Mouse (Mus musculus): ENCODE data around the gene Cdk14. TPM values are rescaled to one million over a fixed set of nuclear protein-coding genes. Genes with fewer than 3 reads are reported as not detected.

Gene Cdk14
- polyA plus RNA-seq, 1 experiment from 2014 or later, result 22.7 TPM

- DNase-seq (ENCODE audit: low spot score), result no peak
- H3K27me3 ChIP-seq (ENCODE audit: control insufficient read depth, insufficient read depth, low read length), result no peaks in the 10 kb centered on the region
- H3K9ac ChIP-seq (ENCODE audit: low read length), result no peak overlapping the region
- 0 out of 2 replicates have a peak, but pooled peaks cover 5% of the 10 kb centered on the region for H3K4me1 ChIP-seq (ENCODE audit: control insufficient read depth, insufficient read depth, low read length)
- H3K4me3 ChIP-seq (ENCODE audit: low read depth, low read length), result no peak overlapping the region
- H3K4me2 ChIP-seq (ENCODE audit: low read depth, severe bottlenecking), result no peak overlapping the region
- H3K9me3 ChIP-seq (ENCODE audit: control insufficient read depth, low read length), result no peaks in the 10 kb centered on the region
- H3K36me3 ChIP-seq (ENCODE audit: control insufficient read depth, insufficient read depth, low read length), result no peaks in the 10 kb centered on the region
- ATAC-seq (ENCODE audit: insufficient number of reproducible peaks, low FRiP score, low TSS enrichment, low read depth), result no peak
- 79% methylated on average over 8 of the region's 8 CpGs for WGBS
- no peak overlapping the region for H3K27ac ChIP-seq (replicated peaks; ENCODE audit: low read depth, low read length)
Measured at GRCm38 (mm10) chr5:5319824-5320505, 100.1 kb downstream of the Cdk14 start.

- Histone ChIP-seq H3K4me2 (ENCODE audit: low read depth, severe bottlenecking) (no peak overlapping the region), H3K4me1 (ENCODE audit: control insufficient read depth, insufficient read depth, low read length) (peaks cover 2% of the 10 kb centered on the region; the same call in 1 of the 2 replicates), H3K9ac (ENCODE audit: low read length) (no peak overlapping the region), H3K27me3 (ENCODE audit: control insufficient read depth, insufficient read depth, low read length) (no peaks in the 10 kb centered on the region), H3K36me3 (ENCODE audit: control insufficient read depth, insufficient read depth, low read length) (no peaks in the 10 kb centered on the region), H3K9me3 (ENCODE audit: control insufficient read depth, low read length) (no peaks in the 10 kb centered on the region), H3K27ac (replicated peaks; ENCODE audit: low read depth, low read length) (no peak overlapping the region), H3K4me3 (ENCODE audit: low read depth, low read length) (no peak overlapping the region)
- no peak for ATAC-seq (ENCODE audit: insufficient number of reproducible peaks, low FRiP score, low TSS enrichment, low read depth)
- no peak for DNase-seq (ENCODE audit: low spot score)
- 70% methylated on average over 6 of the region's 6 CpGs for WGBS
Measured at GRCm38 (mm10) chr5:5314270-5314669, 105.8 kb downstream of the Cdk14 start.

GRCm38 (mm10) chr5:5313195-5313760, 106.8 kb downstream of the Cdk14 start:
- Histone ChIP-seq H3K27ac (replicated peaks; ENCODE audit: low read depth, low read length) (no peak overlapping the region), H3K9ac (ENCODE audit: low read length) (no peak overlapping the region), H3K4me1 (ENCODE audit: control insufficient read depth, insufficient read depth, low read length) (peaks cover 2% of the 10 kb centered on the region; the same call in 1 of the 2 replicates), H3K4me3 (ENCODE audit: low read depth, low read length) (no peak overlapping the region), H3K9me3 (ENCODE audit: control insufficient read depth, low read length) (no peaks in the 10 kb centered on the region), H3K36me3 (ENCODE audit: control insufficient read depth, insufficient read depth, low read length) (no peaks in the 10 kb centered on the region), H3K27me3 (ENCODE audit: control insufficient read depth, insufficient read depth, low read length) (no peaks in the 10 kb centered on the region), H3K4me2 (ENCODE audit: low read depth, severe bottlenecking) (no peak overlapping the region)
- 64% methylated on average over 9 of the region's 9 CpGs for WGBS
- ATAC-seq (ENCODE audit: insufficient number of reproducible peaks, low FRiP score, low TSS enrichment, low read depth) (no peak), DNase-seq (ENCODE audit: low spot score) (no peak)

- Histone ChIP-seq H3K36me3 (ENCODE audit: control insufficient read depth, insufficient read depth, low read length) (no peaks in the 10 kb centered on the region), H3K9ac (ENCODE audit: low read length) (no peak overlapping the region), H3K9me3 (ENCODE audit: control insufficient read depth, low read length) (no peaks in the 10 kb centered on the region), H3K27me3 (ENCODE audit: control insufficient read depth, insufficient read depth, low read length) (no peaks in the 10 kb centered on the region), H3K4me1 (ENCODE audit: control insufficient read depth, insufficient read depth, low read length) (no peaks in the 10 kb centered on the region), H3K4me2 (ENCODE audit: low read depth, severe bottlenecking) (no peak overlapping the region), H3K27ac (replicated peaks; ENCODE audit: low read depth, low read length) (no peak overlapping the region), H3K4me3 (ENCODE audit: low read depth, low read length) (no peak overlapping the region)
- DNase-seq (ENCODE audit: low spot score) (no peak), ATAC-seq (ENCODE audit: insufficient number of reproducible peaks, low FRiP score, low TSS enrichment, low read depth) (no peak)
- WGBS, result 85% methylated on average over 2 of the region's 2 CpGs
Measured at GRCm38 (mm10) chr5:5305286-5305685, 114.8 kb downstream of the Cdk14 start.

GRCm38 (mm10) chr5:5303102-5303670, 116.9 kb downstream of the Cdk14 start:
- H3K4me3 ChIP-seq (ENCODE audit: low read depth, low read length), result no peak overlapping the region
- no peaks in the 10 kb centered on the region for H3K9me3 ChIP-seq (ENCODE audit: control insufficient read depth, low read length)
- H3K9ac ChIP-seq (ENCODE audit: low read length), result no peak overlapping the region
- no peak overlapping the region for H3K4me2 ChIP-seq (ENCODE audit: low read depth, severe bottlenecking)
- H3K36me3 ChIP-seq (ENCODE audit: control insufficient read depth, insufficient read depth, low read length), result no peaks in the 10 kb centered on the region
- no peaks in the 10 kb centered on the region for H3K27me3 ChIP-seq (ENCODE audit: control insufficient read depth, insufficient read depth, low read length)
- ATAC-seq (ENCODE audit: insufficient number of reproducible peaks, low FRiP score, low TSS enrichment, low read depth), result no peak
- H3K27ac ChIP-seq (replicated peaks; ENCODE audit: low read depth, low read length), result no peak overlapping the region
- no peaks in the 10 kb centered on the region for H3K4me1 ChIP-seq (ENCODE audit: control insufficient read depth, insufficient read depth, low read length)
- WGBS, result 92% methylated on average over 8 of the region's 8 CpGs
- no peak for DNase-seq (ENCODE audit: low spot score)

GRCm38 (mm10) chr5:5301571-5302079, 118.5 kb downstream of the Cdk14 start:
- 81% methylated on average over 12 of the region's 12 CpGs for WGBS
- H3K27ac ChIP-seq (replicated peaks; ENCODE audit: low read depth, low read length), result no peak overlapping the region
- H3K9me3 ChIP-seq (ENCODE audit: control insufficient read depth, low read length), result no peaks in the 10 kb centered on the region
- no peak overlapping the region for H3K9ac ChIP-seq (ENCODE audit: low read length)
- no peaks in the 10 kb centered on the region for H3K27me3 ChIP-seq (ENCODE audit: control insufficient read depth, insufficient read depth, low read length)
- ATAC-seq (ENCODE audit: insufficient number of reproducible peaks, low FRiP score, low TSS enrichment, low read depth), result no peak
- no peaks in the 10 kb centered on the region for H3K36me3 ChIP-seq (ENCODE audit: control insufficient read depth, insufficient read depth, low read length)
- no peak overlapping the region for H3K4me3 ChIP-seq (ENCODE audit: low read depth, low read length)
- no peaks in the 10 kb centered on the region for H3K4me1 ChIP-seq (ENCODE audit: control insufficient read depth, insufficient read depth, low read length)
- no peak overlapping the region for H3K4me2 ChIP-seq (ENCODE audit: low read depth, severe bottlenecking)
- DNase-seq (ENCODE audit: low spot score), result no peak

GRCm38 (mm10) chr5:5300998-5301397, 119.1 kb downstream of the Cdk14 start:
- Histone ChIP-seq H3K4me3 (ENCODE audit: low read depth, low read length) (no peak overlapping the region), H3K36me3 (ENCODE audit: control insufficient read depth, insufficient read depth, low read length) (no peaks in the 10 kb centered on the region), H3K4me2 (ENCODE audit: low read depth, severe bottlenecking) (no peak overlapping the region), H3K9ac (ENCODE audit: low read length) (no peak overlapping the region), H3K9me3 (ENCODE audit: control insufficient read depth, low read length) (no peaks in the 10 kb centered on the region), H3K27me3 (ENCODE audit: control insufficient read depth, insufficient read depth, low read length) (no peaks in the 10 kb centered on the region), H3K27ac (replicated peaks; ENCODE audit: low read depth, low read length) (no peak overlapping the region), H3K4me1 (ENCODE audit: control insufficient read depth, insufficient read depth, low read length) (no peaks in the 10 kb centered on the region)
- WGBS, result 79% methylated on average over 2 of the region's 2 CpGs
- no peak for DNase-seq (ENCODE audit: low spot score)
- ATAC-seq (ENCODE audit: insufficient number of reproducible peaks, low FRiP score, low TSS enrichment, low read depth), result no peak

- Histone ChIP-seq H3K4me3 (ENCODE audit: low read depth, low read length) (no peak overlapping the region), H3K36me3 (ENCODE audit: control insufficient read depth, insufficient read depth, low read length) (no peaks in the 10 kb centered on the region), H3K9me3 (ENCODE audit: control insufficient read depth, low read length) (no peaks in the 10 kb centered on the region), H3K27me3 (ENCODE audit: control insufficient read depth, insufficient read depth, low read length) (no peaks in the 10 kb centered on the region), H3K4me2 (ENCODE audit: low read depth, severe bottlenecking) (no peak overlapping the region), H3K4me1 (ENCODE audit: control insufficient read depth, insufficient read depth, low read length) (no peaks in the 10 kb centered on the region), H3K9ac (ENCODE audit: low read length) (no peak overlapping the region), H3K27ac (replicated peaks; ENCODE audit: low read depth, low read length) (no peak overlapping the region)
- no peak for DNase-seq (ENCODE audit: low spot score)
- ATAC-seq (ENCODE audit: insufficient number of reproducible peaks, low FRiP score, low TSS enrichment, low read depth), result no peak
- 48% methylated on average over 1 of the region's 1 CpGs for WGBS
Measured at GRCm38 (mm10) chr5:5300290-5300689, 119.8 kb downstream of the Cdk14 start.

Measured in limb, embryonic 11.5 days (tissue).